Mouse (Mus musculus): ENCODE data around the gene Bcas3. TPM values are rescaled to one million over a fixed set of nuclear protein-coding genes. Genes with fewer than 3 reads are reported as not detected.

The Bcas3 gene
- polyA plus RNA-seq (2016; fragmentation: Nextera tagmentation; extraction: Ambion mirVana), result 21.2 and 26.5 TPM in 2 replicates

GRCm38 (mm10) chr11:85352539-85353380 is at the start of gene Bcas3:
TSS of gene Bcas3 (plus strand) at chr11:85353167.
- DNase-seq (ENCODE audit: low spot score), result peak; percentile 95
- H3K4me1 ChIP-seq, result peaks cover 11% of the 10 kb centered on the region
- under 1% methylated on average over 47 of the region's 47 CpGs for WGBS
- peak within 1 kb of the TSS; percentile 70 for H3K4me3 ChIP-seq
- no peaks in the 10 kb centered on the region for H3K27me3 ChIP-seq (ENCODE audit: low read depth, poor library complexity, severe bottlenecking)
- H3K9me3 ChIP-seq (replicated peaks), result no peaks in the 10 kb centered on the region
- peak within 1 kb of the TSS; percentile 80 for H3K27ac ChIP-seq
- H3K36me3 ChIP-seq, result peaks cover 2% of the 10 kb centered on the region; the same call in 1 of the 2 replicates

- no peak for DNase-seq (ENCODE audit: low spot score)
- H3K27me3 ChIP-seq (ENCODE audit: low read depth, poor library complexity, severe bottlenecking), result no peaks in the 10 kb centered on the region
- no peaks in the 10 kb centered on the region for H3K4me1 ChIP-seq
- H3K36me3 ChIP-seq, result no peaks in the 10 kb centered on the region
- 62% methylated on average over 4 of the region's 4 CpGs for WGBS
- no peak overlapping the region for H3K27ac ChIP-seq
- H3K4me3 ChIP-seq, result no peak overlapping the region
- H3K9me3 ChIP-seq (replicated peaks), result no peaks in the 10 kb centered on the region
Measured at GRCm38 (mm10) chr11:85306577-85307260, 46.2 kb upstream of the Bcas3 start.

GRCm38 (mm10) chr11:85308799-85309198 is 44.2 kb upstream of the Bcas3 start:
- Histone ChIP-seq H3K36me3 (peaks cover 6% of the 10 kb centered on the region; the same call in 1 of the 2 replicates), H3K4me1 (peaks cover 16% of the 10 kb centered on the region), H3K4me3 (no peak overlapping the region), H3K27me3 (ENCODE audit: low read depth, poor library complexity, severe bottlenecking) (no peaks in the 10 kb centered on the region), H3K9me3 (replicated peaks) (no peaks in the 10 kb centered on the region), H3K27ac (no peak overlapping the region)
- DNase-seq (ENCODE audit: low spot score), result no peak
- 82% methylated on average over 2 of the region's 2 CpGs for WGBS

- Histone ChIP-seq H3K27ac (peak overlapping the region; percentile 96), H3K9me3 (replicated peaks) (no peaks in the 10 kb centered on the region), H3K4me3 (peak overlapping the region; percentile 97), H3K27me3 (ENCODE audit: low read depth, poor library complexity, severe bottlenecking) (no peaks in the 10 kb centered on the region), H3K36me3 (peaks cover 21% of the 10 kb centered on the region), H3K4me1 (peaks cover 16% of the 10 kb centered on the region)
- 4% methylated on average over 15 of the region's 15 CpGs for WGBS
- DNase-seq (ENCODE audit: low spot score), result no peak
Measured at GRCm38 (mm10) chr11:85310407-85310712, 42.6 kb upstream of the Bcas3 start.

- peak; percentile 99 for DNase-seq (ENCODE audit: low spot score)
- H3K36me3 ChIP-seq, result peaks cover 25% of the 10 kb centered on the region
- H3K9me3 ChIP-seq (replicated peaks), result no peaks in the 10 kb centered on the region
- peak within 1 kb of the TSS; percentile 97 for H3K4me3 ChIP-seq
- WGBS, result under 1% methylated on average over 74 of the region's 78 CpGs
- peak within 1 kb of the TSS; percentile 96 for H3K27ac ChIP-seq
- H3K4me1 ChIP-seq, result peaks cover 16% of the 10 kb centered on the region
- no peaks in the 10 kb centered on the region for H3K27me3 ChIP-seq (ENCODE audit: low read depth, poor library complexity, severe bottlenecking)
Measured at GRCm38 (mm10) chr11:85310713-85311574, 42.0 kb upstream of the Bcas3 start, which contains the start of gene Ppm1d. TSS of gene Ppm1d (plus strand) at chr11:85311244.

GRCm38 (mm10) chr11:85311645-85312490 is 41.1 kb upstream of the Bcas3 start:
- no peaks in the 10 kb centered on the region for H3K9me3 ChIP-seq (replicated peaks)
- no peaks in the 10 kb centered on the region for H3K27me3 ChIP-seq (ENCODE audit: low read depth, poor library complexity, severe bottlenecking)
- peak; percentile 63 for DNase-seq (ENCODE audit: low spot score)
- peak overlapping the region; percentile 96 for H3K27ac ChIP-seq
- peaks cover 34% of the 10 kb centered on the region for H3K36me3 ChIP-seq
- H3K4me3 ChIP-seq, result peak overlapping the region; percentile 97
- under 1% methylated on average over 56 of the region's 56 CpGs for WGBS
- peaks cover 16% of the 10 kb centered on the region for H3K4me1 ChIP-seq

GRCm38 (mm10) chr11:85312818-85313217 is 40.1 kb upstream of the Bcas3 start:
- Histone ChIP-seq H3K4me1 (peaks cover 16% of the 10 kb centered on the region), H3K9me3 (replicated peaks) (no peaks in the 10 kb centered on the region), H3K27me3 (ENCODE audit: low read depth, poor library complexity, severe bottlenecking) (no peaks in the 10 kb centered on the region), H3K36me3 (peaks cover 38% of the 10 kb centered on the region), H3K27ac (no peak overlapping the region), H3K4me3 (peak overlapping the region; percentile 97)
- DNase-seq (ENCODE audit: low spot score), result no peak
- 57% methylated on average over 2 of the region's 2 CpGs for WGBS

GRCm38 (mm10) chr11:85313361-85313760 is 39.6 kb upstream of the Bcas3 start:
- Histone ChIP-seq H3K27ac (no peak overlapping the region), H3K36me3 (peaks cover 41% of the 10 kb centered on the region), H3K27me3 (ENCODE audit: low read depth, poor library complexity, severe bottlenecking) (no peaks in the 10 kb centered on the region), H3K9me3 (replicated peaks) (no peaks in the 10 kb centered on the region), H3K4me1 (peaks cover 16% of the 10 kb centered on the region), H3K4me3 (peak overlapping the region; percentile 97)
- DNase-seq (ENCODE audit: low spot score), result no peak
- WGBS, result 93% methylated on average over 3 of the region's 3 CpGs

- Histone ChIP-seq H3K9me3 (replicated peaks) (no peaks in the 10 kb centered on the region), H3K4me1 (no peaks in the 10 kb centered on the region), H3K27ac (no peak overlapping the region), H3K36me3 (peaks cover 51% of the 10 kb centered on the region), H3K27me3 (ENCODE audit: low read depth, poor library complexity, severe bottlenecking) (no peaks in the 10 kb centered on the region), H3K4me3 (no peak overlapping the region)
- no peak for DNase-seq (ENCODE audit: low spot score)
- WGBS, result 94% methylated on average over 9 of the region's 9 CpGs
Measured at GRCm38 (mm10) chr11:85323567-85324330, 29.2 kb upstream of the Bcas3 start.

GRCm38 (mm10) chr11:85328717-85329116 is 24.2 kb upstream of the Bcas3 start:
- no peaks in the 10 kb centered on the region for H3K9me3 ChIP-seq (replicated peaks)
- DNase-seq (ENCODE audit: low spot score), result no peak
- WGBS, result 95% methylated on average over 3 of the region's 3 CpGs
- no peaks in the 10 kb centered on the region for H3K27me3 ChIP-seq (ENCODE audit: low read depth, poor library complexity, severe bottlenecking)
- no peaks in the 10 kb centered on the region for H3K4me1 ChIP-seq
- no peak overlapping the region for H3K27ac ChIP-seq
- peaks cover 81% of the 10 kb centered on the region for H3K36me3 ChIP-seq
- no peak overlapping the region for H3K4me3 ChIP-seq

- Histone ChIP-seq H3K4me1 (no peaks in the 10 kb centered on the region), H3K4me3 (no peak overlapping the region), H3K36me3 (peaks cover 81% of the 10 kb centered on the region), H3K27me3 (ENCODE audit: low read depth, poor library complexity, severe bottlenecking) (no peaks in the 10 kb centered on the region), H3K27ac (no peak overlapping the region), H3K9me3 (replicated peaks) (no peaks in the 10 kb centered on the region)
- DNase-seq (ENCODE audit: low spot score), result no peak
- 95% methylated on average over 7 of the region's 7 CpGs for WGBS
Measured at GRCm38 (mm10) chr11:85329167-85329894, 23.6 kb upstream of the Bcas3 start.

All from limb, embryonic 10.5 days (tissue).